Mouse (Mus musculus) cerebellum, adult 2 months (tissue): ENCODE measurements around the gene Kcnma1. TPM values are rescaled to one million over a fixed set of nuclear protein-coding genes. Genes with fewer than 3 reads are reported as not detected.
A peak's percentile ranks its signal among the peaks of the same experiment; 100 is the strongest.

Experiments
- DNase-seq, 2 experiments: peaks; one replicate each; pipeline ENCODE4 v3.0.0; 2021
- H3K27ac ChIP-seq: fragments of 200-500 bp; 2 replicates; pipeline ENCODE4 v1.5.1; 2012; ENCODE audit warnings: low read length, control low read depth, inconsistent platforms; ENCODE audit not compliant: insufficient read depth
- H3K27me3 ChIP-seq: fragments of 200-500 bp; 2 replicates; pipeline ENCODE4 v1.6.1; 2012; ENCODE audit warnings: inconsistent platforms, mild to moderate bottlenecking, low read length, moderate library complexity; ENCODE audit not compliant: control insufficient read depth, insufficient read depth
- H3K4me1 ChIP-seq: fragments of 200-500 bp; 2 replicates; pipeline ENCODE4 v1.6.1; 2011; ENCODE audit warnings: low read length; ENCODE audit not compliant: control insufficient read depth, insufficient read depth
- H3K4me3 ChIP-seq: fragments of 200-500 bp; replicated peaks from 2 replicates; pipeline ENCODE3; 2011; ENCODE audit warnings: mild to moderate bottlenecking, low read depth, low read length, control low read depth; ENCODE audit not compliant: insufficient read depth
- POLR2A ChIP-seq: fragments of 200-500 bp; IDR thresholded peaks from 2 replicates; pipeline ENCODE4 v1.6.1; 2011; ENCODE audit warnings: low read length, control low read depth, borderline replicate concordance; ENCODE audit not compliant: insufficient read depth
- polyA plus RNA-seq: library from polyadenylated mRNA; depleted of rRNA; stranded (reverse); fragments of >200 nt; gene quantifications from 2 replicates; pipeline ENCODE4 v1.2.3, GENCODE M21; 2012; rRNA removed

Kcnma1 gene
- polyA plus RNA-seq, 1 experiment: 40.4 TPM

GRCm38 (mm10) chr14:23243857-23244256, 770.4 kb downstream of the Kcnma1 start:
- Histone ChIP-seq H3K27me3 (no peaks in the 10 kb centered on the region), H3K4me1 (no peaks in the 10 kb centered on the region; the same call in 1 of the 2 replicates), H3K4me3 (no peak overlapping the region), H3K27ac (no peak overlapping the region)
- DNase-seq: peak in 1 of 2 experiments; percentile 30
- TF ChIP-seq POLR2A: no peak

Other genes starting within 250 kb of the Kcnma1 start
- 29.2 and 32.4 TPM in 2 replicates for gene Dlg5, start 231.4 kb upstream of the Kcnma1 start, polyA plus RNA-seq